ENCODE assay signal across 8 mouse cellular contexts in genomic region chr15:83148395-83148794, GRCm38 (mm10). TPM values are rescaled to one million over a fixed set of nuclear protein-coding genes. Genes with fewer than 3 reads are reported as not detected.
DNase-seq lines count a peak whose midpoint lies in the region; ATAC-seq and TF ChIP-seq lines count a peak whose summit lies in the region.

No protein-coding gene starts in this region.

- TF ChIP-seq CTCF in cerebellum, adult 2 months (IDR thresholded peaks at IDR 0.05; ENCODE audit: borderline replicate concordance, insufficient read depth, low read depth, low read length), result no peak
- no peak for TF ChIP-seq CTCF in olfactory bulb, adult 2 months (IDR thresholded peaks at IDR 0.05; ENCODE audit: insufficient read depth, low read depth, low read length)

- no peak for TF ChIP-seq POLR2A in cerebellum, adult 2 months (IDR thresholded peaks at IDR 0.05; ENCODE audit: borderline replicate concordance, insufficient read depth, low read length)
- TF ChIP-seq POLR2A in olfactory bulb, adult 2 months (IDR thresholded peaks at IDR 0.05; ENCODE audit: insufficient read depth, low read depth, low read length), result no peak

- peak overlapping the region; percentile 99 for H3K4me3 ChIP-seq in cerebellum, adult 2 months (replicated peaks; ENCODE audit: insufficient read depth, low read depth, low read length)
- H3K4me3 ChIP-seq in limb, embryonic 12.5 days (replicated peaks), result peak overlapping the region; percentile 85
- peak overlapping the region; percentile 98 for H3K4me3 ChIP-seq in olfactory bulb, adult 2 months (ENCODE audit: insufficient read depth, low read depth, low read length)

- no peak for ATAC-seq in limb, embryonic 12.5 days (ENCODE audit: insufficient number of reproducible peaks, insufficient read depth, low FRiP score, low TSS enrichment, low read depth)

- H3K36me3 ChIP-seq in limb, embryonic 12.5 days, result peaks cover 45% of the 10 kb centered on the region

- H3K4me2 ChIP-seq in limb, embryonic 12.5 days, result peak overlapping the region; percentile 81

- peak overlapping the region; percentile 93 for H3K9ac ChIP-seq in limb, embryonic 12.5 days (replicated peaks)

- H3K9me3 ChIP-seq in limb, embryonic 12.5 days, result no peaks in the 10 kb centered on the region

- H3K27ac ChIP-seq in cerebellum, adult 2 months (ENCODE audit: insufficient read depth, low read length), result peak overlapping the region; percentile 100
- peak overlapping the region; percentile 97 for H3K27ac ChIP-seq in limb, embryonic 12.5 days
- peak overlapping the region; percentile 96; the same call in 1 of the 2 replicates for H3K27ac ChIP-seq in olfactory bulb, adult 2 months (ENCODE audit: insufficient read depth, low read depth, low read length)

- H3K27me3 ChIP-seq in cerebellum, adult 2 months (ENCODE audit: control insufficient read depth, insufficient read depth, low read length), result no peaks in the 10 kb centered on the region
- no peaks in the 10 kb centered on the region for H3K27me3 ChIP-seq in limb, embryonic 12.5 days

- H3K4me1 ChIP-seq in cerebellum, adult 2 months (ENCODE audit: control insufficient read depth, insufficient read depth, low read length), result peaks cover 8% of the 10 kb centered on the region; the same call in 1 of the 2 replicates
- H3K4me1 ChIP-seq in limb, embryonic 12.5 days (replicated peaks), result peaks cover 10% of the 10 kb centered on the region; the same call in 1 of the 2 replicates
- H3K4me1 ChIP-seq in olfactory bulb, adult 2 months (ENCODE audit: control insufficient read depth, insufficient read depth, low read length), result peaks cover 15% of the 10 kb centered on the region

- no peak for DNase-seq in cerebellum, adult 2 months
- no peak for DNase-seq in cerebellum, adult 18-20 months
- peak; percentile 18 for DNase-seq in thymus, postnatal 25 days
- DNase-seq in thymus, postnatal 4 days, result no peak
- no peak for DNase-seq in right cerebral cortex, postnatal 4 days
- no peak for DNase-seq in urinary bladder, postnatal 10 days (ENCODE audit: low spot score)

- WGBS in cerebellum, adult 2 months, result 2% methylated on average over 21 of the region's 21 CpGs
- WGBS in limb, embryonic 12.5 days, result 3% methylated on average over 21 of the region's 21 CpGs
- under 1% methylated on average over 21 of the region's 21 CpGs for WGBS in olfactory bulb, adult 2 months

RNA-seq across cellular contexts. Expression of gene Poldip3, which starts 0.8 kb away (rescaled TPM):
- polyA plus RNA-seq in cerebellum, adult 2 months (2012; rRNA removed), result 73.3 and 74.1 TPM in 2 replicates
- polyA plus RNA-seq in limb, embryonic 12.5 days (2016; fragmentation: Nextera tagmentation; extraction: Ambion mirVana), result 173 and 176 TPM in 2 replicates
- not detected in 2 replicates for polyA plus RNA-seq in olfactory bulb, adult 2 months (2012; ENCODE audit: insufficient read depth, insufficient read length, low replicate concordance, missing spikeins)

RNA-seq across cellular contexts. Expression of gene Cyb5r3, which starts 24.0 kb away (rescaled TPM):
- 63.5 and 68.6 TPM in 2 replicates for polyA plus RNA-seq in cerebellum, adult 2 months (2012; rRNA removed)
- 85.8 and 113 TPM in 2 replicates for polyA plus RNA-seq in limb, embryonic 12.5 days (2016; fragmentation: Nextera tagmentation; extraction: Ambion mirVana)
- not detected in 2 replicates for polyA plus RNA-seq in olfactory bulb, adult 2 months (2012; ENCODE audit: insufficient read depth, insufficient read length, low replicate concordance, missing spikeins)

RNA-seq across cellular contexts. Expression of gene Rrp7a, which starts 25.8 kb away (rescaled TPM):
- 109 and 114 TPM in 2 replicates for polyA plus RNA-seq in cerebellum, adult 2 months (2012; rRNA removed)
- 50.4 and 57.7 TPM in 2 replicates for polyA plus RNA-seq in limb, embryonic 12.5 days (2016; fragmentation: Nextera tagmentation; extraction: Ambion mirVana)
- polyA plus RNA-seq in olfactory bulb, adult 2 months (2012; ENCODE audit: insufficient read depth, insufficient read length, low replicate concordance, missing spikeins), result not detected in 2 replicates

RNA-seq across cellular contexts. Expression of gene Serhl, which starts 59.1 kb away (rescaled TPM):
- 16.5 and 19.2 TPM in 2 replicates for polyA plus RNA-seq in cerebellum, adult 2 months (2012; rRNA removed)
- polyA plus RNA-seq in limb, embryonic 12.5 days (2016; fragmentation: Nextera tagmentation; extraction: Ambion mirVana), result 56.3 and 61.3 TPM in 2 replicates
- polyA plus RNA-seq in olfactory bulb, adult 2 months (2012; ENCODE audit: insufficient read depth, insufficient read length, low replicate concordance, missing spikeins), result not detected in 2 replicates
